Mouse (Mus musculus) lung, postnatal 0 days (tissue): ENCODE results near the gene Olfr295. TPM values are rescaled to one million over a fixed set of nuclear protein-coding genes. Genes with fewer than 3 reads are reported as not detected.

ENCODE experiments used
- ATAC-seq: fragments of 200-750 bp; cut with Nextera tagmentation; 2 replicates; pipeline ENCODE4 v1.8.0; 2017; ENCODE audit warnings: moderate library complexity
- DNase-seq: peaks from one replicate; pipeline ENCODE4 v3.0.0-alpha.2; 2016; ENCODE audit warnings: low spot score
- H3K27ac ChIP-seq: fragments of 300-500 bp; sonication (generic); 2 replicates; pipeline ENCODE4 v1.5.1; 2014; ENCODE audit warnings: antibody characterized with exemption, mild to moderate bottlenecking, low read length, mixed read lengths
- H3K27me3 ChIP-seq: fragments of 300-500 bp; sonication (generic); replicated peaks from 2 replicates; pipeline ENCODE4 v1.6.1; 2014; ENCODE audit warnings: low read length, mixed read lengths; ENCODE audit not compliant: insufficient read depth
- H3K36me3 ChIP-seq: fragments of 300-500 bp; sonication (generic); 2 replicates; pipeline ENCODE4 v1.6.1; 2014; ENCODE audit warnings: low read length, mixed read lengths; ENCODE audit not compliant: insufficient read depth
- H3K4me1 ChIP-seq: fragments of 300-500 bp; sonication (generic); 2 replicates; pipeline ENCODE4 v1.6.1; 2014; ENCODE audit warnings: antibody characterized with exemption, low read depth, low read length, mixed read lengths; ENCODE audit not compliant: insufficient read depth
- H3K4me2 ChIP-seq: fragments of 300-500 bp; sonication (generic); replicated peaks from 2 replicates; pipeline ENCODE4 v1.6.1; 2014; ENCODE audit warnings: low read depth, mild to moderate bottlenecking, low read length, moderate library complexity, mixed read lengths
- H3K4me3 ChIP-seq: fragments of 300-500 bp; sonication (generic); 2 replicates; pipeline ENCODE4 v1.5.1; 2014; ENCODE audit warnings: low read depth, low read length
- H3K9ac ChIP-seq: fragments of 300-500 bp; sonication (generic); replicated peaks from 2 replicates; pipeline ENCODE4 v1.6.1; 2014; ENCODE audit warnings: low read depth, mild to moderate bottlenecking
- H3K9me3 ChIP-seq: fragments of 300-500 bp; sonication (generic); 2 replicates; pipeline ENCODE4 v1.6.1; 2016; ENCODE audit warnings: low read length, mixed read lengths
- CTCF ChIP-seq: IDR thresholded peaks from 2 replicates; pipeline ENCODE4 v1.5.1; 2016; ENCODE audit warnings: antibody characterized with exemption, mild to moderate bottlenecking
- EP300 ChIP-seq: IDR thresholded peaks from 2 replicates; pipeline ENCODE4 v1.6.1; 2016; ENCODE audit warnings: antibody characterized with exemption, mild to moderate bottlenecking, control low read depth
- WGBS: fragments of 180-500 bp; shearing (Covaris S2); extraction: QIAGEN DNeasy Blood & Tissue Kit; methylation state at CpG from one replicate; pipeline ENCODE4 v1.1.7; 2014; 5-methylcytosine and 5-hydroxymethylcytosine counted together
- polyA plus RNA-seq: library from polyadenylated mRNA; unstranded; fragments of >200 nt; fragmentation: Nextera tagmentation; extraction: Ambion mirVana; gene quantifications from 2 replicates; pipeline ENCODE4 v1.2.1, GENCODE M21; 2015

The Olfr295 gene
- not detected in 2 replicates for polyA plus RNA-seq

GRCm38 (mm10) chr7:86583562-86583961 is at the start of gene Olfr295:
Gene Olfr295, plus strand, starts transcription at chr7:86583862.
- 73% methylated on average over 2 of the region's 2 CpGs for WGBS
- TF ChIP-seq EP300: no peak
- TF ChIP-seq CTCF: no peak
- H3K27ac ChIP-seq: no peak within 1 kb of the TSS
- no peaks in the 10 kb centered on the region for H3K4me1 ChIP-seq
- H3K9me3 ChIP-seq: no peaks in the 10 kb centered on the region
- no peaks in the 10 kb centered on the region for H3K36me3 ChIP-seq
- DNase-seq (no peak), ATAC-seq (no peak)
- no peak within 1 kb of the TSS for H3K9ac ChIP-seq
- H3K4me2 ChIP-seq: no peak within 1 kb of the TSS
- no peaks in the 10 kb centered on the region for H3K27me3 ChIP-seq
- no peak within 1 kb of the TSS for H3K4me3 ChIP-seq

- Histone ChIP-seq H3K27ac (no peak within 1 kb of the TSS), H3K9me3 (no peaks in the 10 kb centered on the region), H3K27me3 (no peaks in the 10 kb centered on the region), H3K4me3 (no peak within 1 kb of the TSS), H3K4me1 (no peaks in the 10 kb centered on the region), H3K36me3 (no peaks in the 10 kb centered on the region), H3K4me2 (no peak within 1 kb of the TSS), H3K9ac (no peak within 1 kb of the TSS)
- ATAC-seq (no peak), DNase-seq (no peak)
- 46% methylated on average over 2 of the region's 2 CpGs for WGBS
- no peak for TF ChIP-seq CTCF
- no peak for TF ChIP-seq EP300
These were observed 32.9 kb downstream of the Olfr295 start, which contains the start of gene Olfr294 for GRCm38 (mm10) chr7:86616543-86616942. Gene Olfr294, minus strand, starts transcription at chr7:86616643.

Other genes with a start within 250 kb of the Olfr295 start
- not detected in 2 replicates for gene Olfr307, start 246.3 kb upstream of the Olfr295 start, polyA plus RNA-seq
- gene Olfr305, start 216.9 kb upstream of the Olfr295 start, polyA plus RNA-seq: not detected in 2 replicates
- not detected in 2 replicates for gene Olfr304, start 197.2 kb upstream of the Olfr295 start, polyA plus RNA-seq
- not detected in 2 replicates for gene Olfr303, start 186.1 kb upstream of the Olfr295 start, polyA plus RNA-seq
- gene Olfr301, start 180.0 kb upstream of the Olfr295 start, polyA plus RNA-seq: not detected in 2 replicates
- gene Olfr299, start 123.9 kb upstream of the Olfr295 start, polyA plus RNA-seq: not detected in 2 replicates
- not detected in 2 replicates for gene Olfr298, start 91.4 kb upstream of the Olfr295 start, polyA plus RNA-seq
- not detected in 2 replicates for gene Olfr297, start 63.9 kb upstream of the Olfr295 start, polyA plus RNA-seq
- gene Olfr294, start 32.8 kb downstream of the Olfr295 start, polyA plus RNA-seq: not detected in 2 replicates
- not detected in 2 replicates for gene Olfr293, start 65.2 kb downstream of the Olfr295 start, polyA plus RNA-seq
- gene Olfr292, start 104.5 kb downstream of the Olfr295 start, polyA plus RNA-seq: not detected in 2 replicates
- 0.07 and 0.10 TPM in 2 replicates for gene Folh1, start 192.1 kb downstream of the Olfr295 start, polyA plus RNA-seq
- gene Vmn2r77, start 211.2 kb downstream of the Olfr295 start, polyA plus RNA-seq: not detected in 2 replicates